Mouse (Mus musculus): ENCODE data around the gene Afmid. TPM values are rescaled to one million over a fixed set of nuclear protein-coding genes. Genes with fewer than 3 reads are reported as not detected.

The Afmid gene
- polyA plus RNA-seq (2017; shearing (Covaris generic)) = 28.2 TPM

DNA sequence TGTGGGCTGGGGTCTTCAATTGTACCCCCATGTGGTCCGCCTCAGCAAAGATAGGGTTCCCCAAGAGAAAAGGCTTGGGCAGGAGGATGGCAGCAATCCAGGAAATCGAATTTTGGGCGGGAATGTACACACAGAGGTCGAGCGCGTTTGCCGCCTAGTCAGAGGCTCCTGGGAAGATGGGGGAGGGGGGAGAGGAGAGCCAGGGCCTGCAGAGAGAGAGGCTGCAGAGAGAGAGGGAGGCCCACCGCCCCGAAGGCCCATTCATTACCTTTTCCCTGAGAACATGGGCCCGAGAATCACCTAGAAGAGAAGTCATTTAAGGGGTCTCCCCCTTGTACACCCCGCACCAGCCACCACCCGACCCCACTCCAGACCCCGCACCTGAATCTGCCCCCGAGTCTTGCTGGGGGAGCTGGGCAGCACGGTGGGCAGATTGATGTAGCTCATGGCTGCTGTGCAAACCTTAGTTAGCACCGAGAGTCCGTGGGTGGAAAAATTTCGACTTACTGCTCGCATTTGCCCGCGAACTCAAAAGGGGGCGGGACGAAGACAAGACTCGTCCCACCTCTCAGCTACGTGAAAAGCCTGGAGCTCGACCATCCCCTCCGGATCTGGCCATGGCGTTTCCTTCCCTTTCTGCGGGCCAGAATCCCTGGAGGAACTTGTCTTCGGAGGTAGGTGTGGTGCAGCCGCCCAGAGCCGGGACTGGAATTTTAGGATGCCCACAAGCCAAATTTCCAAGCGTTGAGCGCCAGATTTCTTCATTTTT, at the start of gene Afmid, which contains the start of gene Tk1:
Gene Afmid, plus strand, starts transcription at position 592 of the 769 bp plus-strand sequence.
Gene Tk1, minus strand, starts transcription at position 760 of the 769 bp plus-strand sequence.

DNA sequence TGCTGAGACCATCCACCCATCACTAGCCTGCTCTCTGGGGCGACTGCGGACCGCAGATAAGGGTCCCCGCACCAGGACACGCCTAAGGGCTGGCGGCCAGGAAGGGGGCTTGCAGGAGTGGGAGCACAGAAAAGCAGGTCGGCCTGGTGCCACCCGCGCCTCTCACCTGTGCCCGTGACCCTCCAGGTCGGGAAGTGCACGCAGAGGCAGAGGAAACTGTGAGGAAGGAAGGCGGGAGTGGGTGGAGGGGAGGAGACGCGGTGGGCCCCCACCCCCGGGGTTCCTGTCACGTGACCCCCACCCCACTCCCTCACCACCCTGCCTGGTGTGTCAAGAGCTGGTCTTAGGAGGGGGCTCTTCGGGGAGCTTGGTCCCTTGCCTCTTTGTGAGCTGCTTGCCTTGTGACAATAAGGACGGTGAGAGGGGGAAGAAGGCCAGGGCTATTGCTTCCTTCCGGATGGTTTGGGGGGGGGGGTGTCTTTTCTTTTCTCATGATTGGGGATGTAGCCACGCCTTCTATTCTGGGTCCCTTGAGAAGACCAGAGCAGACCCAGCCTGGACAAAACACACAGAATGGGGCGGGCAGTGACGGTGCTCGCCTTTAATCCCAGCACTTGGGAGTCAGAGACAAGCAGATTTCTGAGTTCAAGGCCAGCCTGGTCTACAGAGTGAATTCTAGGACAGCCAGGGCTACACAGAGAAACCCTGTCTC, 43.6 kb upstream of the Afmid start, which contains the start of the genes Tmc8 and Tmc6:
Gene Tmc8, plus strand, starts transcription at position 84 of the 712 bp plus-strand sequence.
Gene Tmc6, minus strand, starts transcription at position 206 of the 712 bp plus-strand sequence.

DNA sequence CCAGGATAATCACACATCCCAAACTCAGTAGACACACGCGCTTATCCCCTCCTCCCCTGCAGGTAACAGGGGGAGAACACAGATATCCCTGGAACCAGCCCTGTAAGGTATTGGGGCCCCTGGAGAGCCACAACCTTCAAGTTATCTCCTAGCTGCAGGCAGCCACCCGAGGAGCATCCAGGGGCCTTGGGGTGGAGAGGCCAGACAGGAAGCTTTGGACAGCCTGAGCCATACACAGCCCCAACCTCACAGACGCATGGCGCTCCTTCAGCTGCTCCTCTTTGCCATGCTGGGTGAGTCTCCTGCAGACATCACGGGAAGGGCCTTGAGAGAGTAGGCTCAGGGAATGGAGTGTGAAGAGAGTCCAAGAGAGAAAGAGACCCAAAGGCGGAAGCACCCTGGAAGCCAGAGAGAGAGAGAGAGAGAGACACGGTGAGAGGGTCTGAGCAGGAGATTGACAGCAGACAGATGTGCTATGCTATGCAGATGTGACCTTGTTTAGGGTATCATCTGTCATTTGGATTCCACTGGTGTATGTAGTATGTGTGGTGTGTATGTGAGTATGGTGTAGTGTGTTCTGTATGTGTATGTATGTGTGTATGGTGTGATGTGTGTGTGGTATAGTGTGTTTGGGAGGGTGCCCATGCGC, 28.1 kb upstream of the Afmid start, which contains the start of gene 6030468B19Rik:
Gene 6030468B19Rik, plus strand, starts transcription at position 150 of the 649 bp plus-strand sequence.

DNA sequence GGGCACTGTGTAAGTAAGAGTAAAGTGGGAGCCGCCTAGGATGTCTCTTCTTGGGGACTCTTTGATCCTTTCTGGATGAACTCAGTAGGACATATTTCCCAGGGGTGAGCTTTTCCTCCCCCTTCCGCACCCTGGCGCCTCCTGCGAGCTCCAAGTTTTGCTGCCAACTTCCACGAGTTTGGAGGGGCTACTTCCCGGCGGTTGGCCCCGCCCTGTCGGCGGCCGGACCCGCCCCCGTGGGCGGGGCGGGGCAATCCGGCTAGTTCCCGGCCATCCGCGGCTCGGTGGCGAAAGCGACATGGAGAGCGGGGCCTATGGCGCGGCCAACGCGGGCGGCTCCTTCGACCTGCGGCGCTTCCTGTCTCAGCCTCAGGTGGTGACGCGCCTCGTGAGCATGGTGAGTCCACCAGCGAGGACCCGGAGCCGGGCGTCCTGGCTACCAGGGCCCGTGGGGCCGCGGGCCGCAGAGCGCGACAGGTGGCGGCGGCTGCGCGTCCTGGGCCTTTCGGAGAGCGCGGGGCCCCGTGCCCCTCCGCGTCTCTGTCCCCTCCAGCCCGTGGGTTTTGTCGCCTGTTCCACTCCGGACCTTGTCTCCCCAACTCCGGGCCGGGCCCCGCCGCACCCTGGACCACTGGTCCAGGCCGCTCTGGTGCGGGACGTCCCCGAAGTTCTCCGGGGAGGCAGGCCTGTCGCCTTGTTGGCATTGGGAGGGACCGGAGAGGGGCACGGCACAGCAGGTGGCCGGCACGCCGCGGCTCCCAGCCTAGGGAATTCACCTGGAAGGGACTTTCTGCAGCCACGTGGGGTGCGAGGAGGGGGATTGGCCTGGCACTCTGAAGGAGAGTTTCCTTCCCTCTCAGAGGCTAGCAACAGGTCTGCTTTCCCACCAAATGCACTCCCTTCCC, 16.1 kb upstream of the Afmid start, which contains the start of the genes Gm20708 and Syngr2:
Gene Gm20708, plus strand, starts transcription at position 262 of the 905 bp plus-strand sequence.
Gene Syngr2, plus strand, starts transcription at position 262 of the 905 bp plus-strand sequence.

DNA sequence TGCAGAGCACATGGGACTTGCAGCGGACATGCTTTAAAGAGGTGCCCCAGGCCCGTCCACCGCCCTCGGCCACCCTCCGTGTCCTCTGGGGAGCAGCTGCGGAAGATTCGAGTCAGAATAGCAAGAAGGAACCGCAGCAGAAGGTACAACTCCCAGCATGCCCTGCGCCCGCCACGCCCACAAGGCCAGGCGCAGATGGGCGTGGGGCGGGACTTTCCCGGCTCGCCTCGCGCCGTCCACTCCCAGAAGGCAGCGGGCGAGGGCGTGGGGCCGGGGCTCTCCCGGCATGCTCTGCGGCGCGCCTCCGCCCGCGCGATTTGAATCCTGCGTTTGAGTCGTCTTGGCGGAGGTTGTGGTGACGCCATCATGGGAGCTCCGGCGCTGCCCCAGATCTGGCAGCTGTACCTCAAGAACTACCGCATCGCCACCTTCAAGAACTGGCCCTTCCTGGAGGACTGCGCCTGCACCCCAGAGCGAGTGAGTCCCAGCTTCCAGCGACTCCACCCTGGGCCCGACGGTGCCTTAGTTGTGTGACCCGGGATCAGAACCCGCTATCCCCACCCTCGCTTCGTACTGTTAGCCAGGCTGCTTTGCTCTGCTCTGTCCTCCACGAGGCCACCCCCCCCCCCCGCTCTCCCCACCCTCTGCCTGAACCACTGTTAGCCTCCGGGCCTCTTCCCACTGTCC, 23.4 kb downstream of the Afmid start, which contains the start of gene Birc5:
Gene Birc5, plus strand, starts transcription at position 267 of the 687 bp plus-strand sequence.

DNA sequence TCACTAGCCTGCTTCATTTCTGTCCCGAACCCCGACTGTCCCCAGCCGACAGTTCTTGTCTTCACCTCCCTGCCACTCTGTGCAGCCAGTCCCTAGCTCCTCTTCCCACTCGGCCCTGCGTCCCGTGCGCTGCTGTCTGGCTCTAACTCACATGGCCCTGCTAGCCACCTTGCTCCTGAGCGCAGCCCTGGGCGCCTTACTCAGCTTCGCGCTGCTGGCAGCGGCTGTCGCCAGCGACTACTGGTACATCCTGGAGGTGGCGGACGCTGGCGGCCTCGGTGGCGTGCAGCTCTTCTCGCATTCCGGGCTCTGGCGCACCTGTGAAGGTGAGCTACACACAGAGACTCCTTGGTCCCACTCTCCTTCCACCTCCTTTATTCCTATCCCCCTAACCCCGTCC, 34.9 kb downstream of the Afmid start, which contains the start of gene Tmem235:
Gene Tmem235, plus strand, starts transcription at position 152 of the 400 bp plus-strand sequence.

DNA sequence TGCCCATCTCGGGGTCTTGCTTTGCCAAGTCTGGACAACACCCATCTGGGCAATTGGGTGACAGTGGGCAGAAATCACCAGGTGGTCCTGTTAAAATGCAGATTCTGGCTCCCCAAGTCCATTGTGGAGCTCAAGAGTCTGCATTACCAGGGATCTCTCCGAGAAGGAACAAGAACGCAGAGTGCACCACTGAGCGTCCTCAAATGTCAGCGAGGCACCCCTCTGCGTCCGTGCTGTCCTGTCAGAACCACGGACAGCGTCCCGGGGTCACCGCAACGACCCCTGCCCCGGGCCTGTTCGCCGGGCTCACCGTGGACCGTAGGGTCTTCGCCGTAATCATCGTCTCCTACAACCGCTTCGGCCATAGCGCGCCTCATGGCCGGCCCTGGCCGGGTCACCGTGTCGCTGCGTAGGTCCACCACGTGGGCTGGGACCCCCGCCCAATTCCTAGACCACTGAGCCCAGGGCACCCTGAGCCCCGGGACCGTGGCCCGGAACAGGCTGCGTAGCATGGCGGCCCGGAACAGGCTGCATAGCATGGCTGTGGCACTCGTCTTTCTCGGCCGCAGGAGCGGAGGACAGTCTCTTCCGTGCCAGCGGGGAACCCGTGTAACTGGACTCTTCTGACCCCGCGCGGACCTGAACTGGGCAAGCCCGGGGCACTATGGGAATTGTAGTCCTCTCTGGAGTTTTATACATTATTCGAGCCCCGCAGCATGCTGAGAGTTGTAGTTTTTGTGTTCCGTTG, 47.3 kb downstream of the Afmid start, which contains the start of gene Tha1:
Gene Tha1, minus strand, starts transcription at position 621 of the 748 bp plus-strand sequence.

Other genes with a start within 250 kb of the Afmid start
- gene Tnrc6c, start 171.6 kb upstream of the Afmid start, polyA plus RNA-seq (2017; shearing (Covaris generic)) = 22.1 TPM
- gene Tmc8, start 43.8 kb upstream of the Afmid start, polyA plus RNA-seq (2017; shearing (Covaris generic)) = 146 TPM
- gene Tmc6, start 43.7 kb upstream of the Afmid start, polyA plus RNA-seq (2017; shearing (Covaris generic)) = 164 TPM
- gene 6030468B19Rik, start 28.3 kb upstream of the Afmid start, polyA plus RNA-seq (2017; shearing (Covaris generic)) = 1.6 TPM
- 3.3 TPM for gene Gm20708, start 16.3 kb upstream of the Afmid start, polyA plus RNA-seq (2017; shearing (Covaris generic))
- 160 TPM for gene Syngr2, start 16.3 kb upstream of the Afmid start, polyA plus RNA-seq (2017; shearing (Covaris generic))
- gene Tk1, start 168 bp downstream of the Afmid start, polyA plus RNA-seq (2017; shearing (Covaris generic)) = 27.2 TPM
- gene Birc5, start 23.3 kb downstream of the Afmid start, polyA plus RNA-seq (2017; shearing (Covaris generic)) = 9.7 TPM
- gene Tmem235, start 34.8 kb downstream of the Afmid start, polyA plus RNA-seq (2017; shearing (Covaris generic)) = not detected
- 21.4 TPM for gene Tha1, start 47.6 kb downstream of the Afmid start, polyA plus RNA-seq (2017; shearing (Covaris generic))
- 174 TPM for gene Socs3, start 144.1 kb downstream of the Afmid start, polyA plus RNA-seq (2017; shearing (Covaris generic))
- gene Pgs1, start 160.4 kb downstream of the Afmid start, polyA plus RNA-seq (2017; shearing (Covaris generic)) = 53.6 TPM